Comparison of ENCODE assay signal across 9 mouse cellular contexts in genomic region chr6:38882728-38883171, GRCm38 (mm10). TPM values are rescaled to one million over a fixed set of nuclear protein-coding genes. Genes with fewer than 3 reads are reported as not detected.
DNase-seq lines count a peak whose midpoint lies in the region; ATAC-seq and TF ChIP-seq lines count a peak whose summit lies in the region.
"Had no signal": no experiment of that assay in that cellular context is flagged by ENCODE, and none has a peak within 500 bp of the region (broad histone marks: within the 10 kb centered on the region; RNA-seq: fewer than 3 reads in every experiment).

No protein-coding gene starts in this region.

- WGBS in heart, adult 2 months = 37% methylated on average over 6 of the region's 6 CpGs

- H3K9me3 ChIP-seq in CH12.LX (replicated peaks; ENCODE audit: low read length) = peaks cover 2% of the 10 kb centered on the region

- no peaks in the 10 kb centered on the region for H3K36me3 ChIP-seq in CH12.LX (replicated peaks in 1 of 2; ENCODE audit: control insufficient read depth in 1 of 2, insufficient read depth in 1 of 2, low read length in 1 of 2)
- H3K36me3 ChIP-seq in heart, adult 2 months (ENCODE audit: control insufficient read depth, insufficient read depth, low read length) = no peaks in the 10 kb centered on the region

- no peak overlapping the region for H3K4me2 ChIP-seq in CH12.LX (ENCODE audit: insufficient read depth, low read depth, poor library complexity, severe bottlenecking)

- in situ Hi-C loops in CH12.LX (cut with MboI; ENCODE audit: low pct_ligation_motif_present, low pct_unique_long_range_greater_than_20kb, low sequenced_read_pairs) = no loop called here

- no peak for TF ChIP-seq EP300 in CH12.LX (IDR thresholded peaks at IDR 0.05; ENCODE audit: low read length)
- TF ChIP-seq EP300 in heart, adult 2 months (IDR thresholded peaks at IDR 0.05; ENCODE audit: insufficient read depth, low read depth, low read length) = no peak

- TF ChIP-seq POLR2A in CH12.LX (IDR thresholded peaks at IDR 0.05; ENCODE audit: low read depth, low read length) = no peak
- TF ChIP-seq POLR2A in heart, adult 2 months (IDR thresholded peaks at IDR 0.05; ENCODE audit: insufficient read depth, low read depth, low read length) = no peak

- peak; percentile 23 to 31 for DNase-seq in layer of hippocampus, adult 2 months (ENCODE audit: low spot score in 2 of 2)
- DNase-seq in layer of hippocampus, adult 9-10 months (ENCODE audit: low spot score) = no peak
- DNase-seq in CH12.LX (ENCODE audit: extremely low read depth) = peak; percentile 28
- DNase-seq in cerebellum, adult 8-10 months = peak; percentile 31
- DNase-seq in layer of hippocampus, postnatal 36 days = peak; percentile 18 to 30
- no peak for DNase-seq in thymus, postnatal 4 days
- DNase-seq in heart, adult 2 months = no peak
- DNase-seq: heart, postnatal 36 days had no signal

- no peak overlapping the region for H3K4me3 ChIP-seq in layer of hippocampus, adult 2 months
- H3K4me3 ChIP-seq in CH12.LX (replicated peaks in 1 of 3; ENCODE audit: low read depth in 2 of 3, low read length in 2 of 3, poor library complexity in 1 of 3) = no peak overlapping the region
- no peak overlapping the region for H3K4me3 ChIP-seq in heart, adult 2 months

- no peaks in the 10 kb centered on the region for H3K79me2 ChIP-seq in CH12.LX (replicated peaks; ENCODE audit: control insufficient read depth, extremely low read depth, insufficient read depth, poor library complexity, severe bottlenecking)
- H3K79me2 ChIP-seq in heart, adult 2 months (replicated peaks; ENCODE audit: control insufficient read depth, insufficient read depth, low read length) = no peaks in the 10 kb centered on the region

- no peak for TF ChIP-seq RAD21 in CH12.LX (IDR thresholded peaks at IDR 0.05; ENCODE audit: low read depth, low read length)

- H3K4me1 ChIP-seq in CH12.LX (ENCODE audit: control insufficient read depth in 1 of 2, insufficient read depth in 2 of 2) = peaks cover 0 to 17% of the 10 kb centered on the region in 2 experiments; a peak in 2 of 4 replicates
- no peaks in the 10 kb centered on the region; the same call in 1 of the 2 replicates for H3K4me1 ChIP-seq in heart, adult 2 months (ENCODE audit: control insufficient read depth, insufficient read depth, low read length)

- dilution Hi-C loops in CH12.LX (cut with MboI; ENCODE audit: extremely low pct_ligation_motif_present, extremely low pct_unique_long_range_greater_than_20kb, low sequenced_read_pairs) = no loop called here

- no peak for ATAC-seq in erythroid progenitor cell, adult 5-6 weeks (replicated peaks; ENCODE audit: low FRiP score, poor library complexity, severe bottlenecking)

- no peak for TF ChIP-seq CTCF in layer of hippocampus, adult 2 months (conservative IDR thresholded peaks at IDR 0.05)
- TF ChIP-seq CTCF in CH12.LX (conservative IDR thresholded peaks at IDR 0.05 in 1 of 2, IDR thresholded peaks at IDR 0.05 in 1 of 2; ENCODE audit: low read depth in 2 of 2, low read length in 2 of 2) = no peak
- no peak for TF ChIP-seq CTCF in heart, adult 2 months (IDR thresholded peaks at IDR 0.05)

- H3K27me3 ChIP-seq in CH12.LX (replicated peaks) = peaks cover 36% of the 10 kb centered on the region
- no peaks in the 10 kb centered on the region; the same call in 1 of the 2 replicates for H3K27me3 ChIP-seq in heart, adult 2 months (ENCODE audit: control insufficient read depth, insufficient read depth, low read length)

- intact Hi-C loops in heart, adult 2 months (cut with DNase I) = no loop called here

- H3K9ac ChIP-seq in CH12.LX (ENCODE audit: insufficient read depth, low read depth) = no peak overlapping the region
- no peak overlapping the region for H3K9ac ChIP-seq in heart, adult 2 months (ENCODE audit: low read depth, low read length)

- no peak overlapping the region for H3K27ac ChIP-seq in layer of hippocampus, adult 2 months
- H3K27ac ChIP-seq in CH12.LX (ENCODE audit: insufficient read depth, low read depth) = no peak overlapping the region
- no peak overlapping the region for H3K27ac ChIP-seq in heart, adult 2 months

TF ChIP-seq in CH12.LX, 34 proteins besides CTCF, POLR2A, EP300 and RAD21:
- TF ChIP-seq USF1 (IDR thresholded peaks at IDR 0.05; ENCODE audit: low read depth, low read length) = no peak
- TF ChIP-seq MAFK (IDR thresholded peaks at IDR 0.05; ENCODE audit: insufficient replicate concordance, low read length) = no peak
- no peak for TF ChIP-seq CHD2 (IDR thresholded peaks at IDR 0.05; ENCODE audit: low read length)
- TF ChIP-seq MEF2A (IDR thresholded peaks at IDR 0.05; ENCODE audit: borderline replicate concordance, low read depth, low read length) = no peak
- no peak for TF ChIP-seq CHD1 (IDR thresholded peaks at IDR 0.05; ENCODE audit: low read depth, low read length)
- TF ChIP-seq KAT2A (IDR thresholded peaks at IDR 0.05; ENCODE audit: insufficient replicate concordance, low read length) = no peak
- TF ChIP-seq NELFE (IDR thresholded peaks at IDR 0.05; ENCODE audit: low read depth, low read length) = no peak
- no peak for TF ChIP-seq ZNF384 (IDR thresholded peaks at IDR 0.05; ENCODE audit: low read depth, low read length)
- TF ChIP-seq E2F4 (IDR thresholded peaks at IDR 0.05; ENCODE audit: insufficient replicate concordance, low read depth, low read length) = no peak
- no peak for TF ChIP-seq BHLHE40 (IDR thresholded peaks at IDR 0.05; ENCODE audit: low read depth, low read length)
- TF ChIP-seq JUND (conservative IDR thresholded peaks at IDR 0.05; ENCODE audit: low read depth, low read length) = no peak
- no peak for TF ChIP-seq ETS1 (conservative IDR thresholded peaks at IDR 0.05; ENCODE audit: low read depth, low read length)
- no peak for TF ChIP-seq GABPA (IDR thresholded peaks at IDR 0.05; ENCODE audit: insufficient replicate concordance, low read depth, low read length)

RNA-seq across cellular contexts. Expression of gene Hipk2, which starts 6.8 kb away (rescaled TPM):
- total RNA-seq in layer of hippocampus, adult 2 months (2021) = 10 to 100 TPM; 55.9 to 59.9 TPM
- total RNA-seq in CH12.LX (2012; rRNA removed) (1.8 and 2.6 TPM in 2 replicates), CH12.LX (2014; rRNA removed) (1.6 and 1.8 TPM in 2 replicates)
- polyA plus RNA-seq in CH12.LX (2012; ENCODE audit: insufficient read length, low read depth) = 4.2 and 5.3 TPM in 2 replicates
- total RNA-seq in layer of hippocampus, postnatal 36 days (2021) = 10 to 100 TPM; 52.7 to 64.1 TPM
- 274 and 280 TPM in 2 replicates for total RNA-seq in erythroid progenitor cell, adult 5-6 weeks (2015; ENCODE audit: low replicate concordance)
- 160 and 174 TPM in 2 replicates for total RNA-seq in erythroid progenitor cell, adult 5-6 weeks (2017; ENCODE audit: low replicate concordance)
- total RNA-seq in heart, adult 2 months (2021) = 10 to 100 TPM; 91.0 to 98.5 TPM
- 35.9 and 51.3 TPM in 2 replicates for polyA plus RNA-seq in heart, adult 2 months (2012; rRNA removed)

RNA-seq across cellular contexts. Expression of gene Tbxas1, which starts 7.5 kb away (rescaled TPM):
- 1 to 10 TPM; 2.8 TPM for total RNA-seq in layer of hippocampus, adult 2 months (2021)
- total RNA-seq in CH12.LX (2012; rRNA removed) = not detected in 2 replicates
- not detected in 2 replicates for total RNA-seq in CH12.LX (2014; rRNA removed)
- polyA plus RNA-seq in CH12.LX (2012; ENCODE audit: insufficient read length, low read depth) = not detected in 2 replicates
- total RNA-seq in layer of hippocampus, postnatal 36 days (2021) = 1 to 10 TPM; 2.1 to 2.3 TPM
- 18.7 and 18.9 TPM in 2 replicates for total RNA-seq in erythroid progenitor cell, adult 5-6 weeks (2015; ENCODE audit: low replicate concordance)
- 18.6 and 48.0 TPM in 2 replicates for total RNA-seq in erythroid progenitor cell, adult 5-6 weeks (2017; ENCODE audit: low replicate concordance)
- 1 to 10 TPM; 2.1 to 2.7 TPM for total RNA-seq in heart, adult 2 months (2021)
- polyA plus RNA-seq in heart, adult 2 months (2012; rRNA removed) = 1.9 and 2.7 TPM in 2 replicates

Comparison
In these comparisons a context has a peak if more than half of its experiments do, and no peak if none do; other contexts are left out.
1. DNase-seq: peak in layer of hippocampus, adult 2 months (2 of 2), CH12.LX (single experiment), cerebellum, adult 8-10 months (single experiment) and layer of hippocampus, postnatal 36 days (2 of 2); none in layer of hippocampus, adult 9-10 months (single experiment), thymus, postnatal 4 days (single experiment) and heart, adult 2 months (0 of 2).
2. RNA of gene Hipk2, which starts 6.8 kb away (total RNA-seq): 160 to 280 TPM in erythroid progenitor cell, adult 5-6 weeks, 91.0 to 98.5 TPM in heart, adult 2 months, 52.7 to 64.1 TPM in layer of hippocampus, postnatal 36 days and 55.9 to 59.9 TPM in layer of hippocampus, adult 2 months; 1.6 to 2.6 TPM in CH12.LX; every median in the first group is over 10 times any median in the second.
3. RNA of gene Tbxas1, which starts 7.5 kb away (total RNA-seq): 18.6 to 48.0 TPM in erythroid progenitor cell, adult 5-6 weeks; 2.8 TPM in layer of hippocampus, adult 2 months, 2.1 to 2.7 TPM in heart, adult 2 months, 2.1 to 2.3 TPM in layer of hippocampus, postnatal 36 days and not detected in CH12.LX; every median in the first group is over 4 times any median in the second.